10 mouse cellular contexts compared by ENCODE assay signal in the genomic region with DNA sequence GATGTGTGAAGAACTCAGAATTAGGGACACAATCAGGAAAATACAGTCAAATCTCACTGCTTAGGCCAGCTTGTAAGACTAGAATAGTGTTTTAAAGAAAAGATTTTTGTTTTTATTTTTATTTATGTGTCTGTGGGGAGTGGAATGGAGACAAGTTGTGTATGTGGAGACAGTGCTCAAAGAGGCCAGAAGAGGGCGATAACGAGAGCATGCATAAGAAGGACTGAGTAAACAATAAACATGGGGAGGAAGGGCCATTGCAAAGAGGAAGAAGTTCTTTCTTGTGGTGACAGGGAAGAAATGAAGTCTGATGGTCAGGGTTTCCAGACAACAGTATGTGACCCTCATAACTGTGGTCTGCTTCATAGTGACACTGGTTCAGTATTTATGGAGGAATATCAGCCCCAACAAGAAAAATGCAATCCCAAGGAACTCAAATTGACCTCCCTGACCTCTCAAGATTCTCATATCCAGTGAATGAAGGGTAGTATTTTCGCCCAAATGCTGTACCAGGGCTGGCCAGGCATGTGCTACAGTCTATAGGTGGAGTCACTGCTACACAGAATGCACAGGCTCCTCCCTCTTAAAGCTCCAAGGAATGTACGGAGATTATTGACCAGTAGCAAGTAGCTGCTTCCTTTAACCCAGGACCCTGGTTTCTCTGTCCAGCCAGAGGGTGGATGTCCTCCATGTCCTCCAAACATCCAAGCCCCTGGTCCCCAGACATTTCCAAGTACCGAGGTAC. TPM values are rescaled to one million over a fixed set of nuclear protein-coding genes. Genes with fewer than 3 reads are reported as not detected.
DNase-seq lines count a peak whose midpoint lies in the region; ATAC-seq and TF ChIP-seq lines count a peak whose summit lies in the region.
"Had no signal": no experiment of that assay in that cellular context is flagged by ENCODE, and none has a peak within 500 bp of the region (broad histone marks: within the 10 kb centered on the region; RNA-seq: fewer than 3 reads in every experiment).

No protein-coding gene starts in this region.

- H3K27ac ChIP-seq in heart, embryonic 10.5 days = no peak overlapping the region
- H3K27ac ChIP-seq in liver, embryonic 16.5 days (ENCODE audit: low read length) = peak overlapping the region; percentile 76
- H3K27ac ChIP-seq: heart, embryonic 13.5 days had no signal

- no peaks in the 10 kb centered on the region for H3K9me3 ChIP-seq in heart, embryonic 10.5 days
- H3K9me3 ChIP-seq in E14TG2a.4 (ENCODE audit: low read length) = no peaks in the 10 kb centered on the region
- no peaks in the 10 kb centered on the region for H3K9me3 ChIP-seq in liver, embryonic 16.5 days (replicated peaks; ENCODE audit: control insufficient read depth, low read length)
- H3K9me3 ChIP-seq: heart, embryonic 13.5 days had no signal

- ATAC-seq in liver, embryonic 16.5 days (ENCODE audit: low read depth) = 0 out of 2 replicates have a peak, but pooled peaks have one; percentile 37
- no peak for ATAC-seq in monocyte, adult 5-6 weeks (replicated peaks; ENCODE audit: insufficient number of reproducible peaks, low FRiP score, low TSS enrichment, poor library complexity, severe bottlenecking)
- no peak for ATAC-seq in frontal cortex, adult (ENCODE audit: low TSS enrichment)

- whole genome bisulfite sequencing in heart, embryonic 10.5 days = 53% methylated on average over 5 of the region's 5 CpGs
- 45% methylated on average over 5 of the region's 5 CpGs for WGBS in liver, embryonic 16.5 days (ENCODE audit: insufficient replicate concordance)

- TF ChIP-seq CTCF in E14TG2a.4 (conservative IDR thresholded peaks at IDR 0.05; ENCODE audit: low read length) = peak; percentile 56

- no peak overlapping the region for H3K4me2 ChIP-seq in liver, embryonic 16.5 days (ENCODE audit: low read depth, low read length)
- H3K4me2 ChIP-seq: heart, embryonic 13.5 days had no signal

- H3K36me3 ChIP-seq in heart, embryonic 10.5 days = no peaks in the 10 kb centered on the region
- H3K36me3 ChIP-seq in E14TG2a.4 (ENCODE audit: insufficient read depth, low read length) = no peaks in the 10 kb centered on the region
- no peaks in the 10 kb centered on the region for H3K36me3 ChIP-seq in liver, embryonic 16.5 days (ENCODE audit: control insufficient read depth, insufficient read depth)
- H3K36me3 ChIP-seq: heart, embryonic 13.5 days had no signal

- peak; percentile 88 for DNase-seq in heart, adult 11 months
- no peak for DNase-seq in heart, embryonic 10.5 days (ENCODE audit: low spot score)
- DNase-seq in c-Kit-positive CD71-positive TER-119-negative erythroid progenitor cells, embryonic 14.5 days (ENCODE audit: low read depth) = peak; percentile 45
- no peak for DNase-seq in right cerebral cortex, postnatal 25 days
- DNase-seq: adrenal gland, adult 2 months had no signal

- no peak overlapping the region for H3K9ac ChIP-seq in liver, embryonic 16.5 days (ENCODE audit: low read depth, low read length)
- H3K9ac ChIP-seq: heart, embryonic 13.5 days had no signal

- H3K4me1 ChIP-seq in heart, embryonic 10.5 days = no peaks in the 10 kb centered on the region
- no peaks in the 10 kb centered on the region for H3K4me1 ChIP-seq in E14TG2a.4 (replicated peaks; ENCODE audit: low read depth, low read length)
- H3K4me1 ChIP-seq in liver, embryonic 16.5 days (ENCODE audit: control insufficient read depth, low read depth, low read length) = peaks cover 24% of the 10 kb centered on the region

- no peak overlapping the region for H3K4me3 ChIP-seq in heart, embryonic 10.5 days
- no peak overlapping the region for H3K4me3 ChIP-seq in E14TG2a.4 (replicated peaks; ENCODE audit: low read length)
- H3K4me3 ChIP-seq in liver, embryonic 16.5 days (ENCODE audit: low read depth, low read length) = no peak overlapping the region
- H3K4me3 ChIP-seq: heart, embryonic 13.5 days had no signal

- H3K27me3 ChIP-seq in heart, embryonic 10.5 days (ENCODE audit: insufficient read depth, poor library complexity, severe bottlenecking) = no peaks in the 10 kb centered on the region
- no peaks in the 10 kb centered on the region for H3K27me3 ChIP-seq in E14TG2a.4 (ENCODE audit: insufficient read depth, low read length)
- no peaks in the 10 kb centered on the region; the same call in 1 of the 2 replicates for H3K27me3 ChIP-seq in liver, embryonic 16.5 days (ENCODE audit: control insufficient read depth, insufficient read depth, low read depth, low read length)
- H3K27me3 ChIP-seq: heart, embryonic 13.5 days had no signal

RNA-seq across cellular contexts. Expression of gene Timp3, which starts 56.8 kb away (rescaled TPM):
- polyA plus RNA-seq in heart, embryonic 10.5 days (2016; fragmentation: Nextera tagmentation; extraction: Ambion mirVana) = 44.7 and 47.2 TPM in 2 replicates
- polyA plus RNA-seq in liver, embryonic 16.5 days (2015; fragmentation: Nextera tagmentation; extraction: Ambion mirVana) = 5.7 and 7.3 TPM in 2 replicates
- 0.10 TPM in 1 of 3 replicates, not detected in the others for total RNA-seq in monocyte, adult 5-6 weeks (2017)

Comparison
In these comparisons a context has a peak if more than half of its experiments do, and no peak if none do; other contexts are left out.
1. DNase-seq: peak in heart, adult 11 months (single experiment) and c-Kit-positive CD71-positive TER-119-negative erythroid progenitor cells, embryonic 14.5 days (single experiment); none in heart, embryonic 10.5 days (single experiment) and right cerebral cortex, postnatal 25 days (single experiment).